Mouse (Mus musculus) embryonic facial prominence, embryonic 14.5 days (tissue): ENCODE results near the gene Smarcc1. TPM values are rescaled to one million over a fixed set of nuclear protein-coding genes. Genes with fewer than 3 reads are reported as not detected.
A peak's percentile ranks its signal among the peaks of the same experiment; 100 is the strongest.

ENCODE experiments used
- ATAC-seq: fragments of 200-750 bp; cut with Nextera tagmentation; 2 replicates; pipeline ENCODE4 v1.8.0; 2017; ENCODE audit warnings: low read depth, moderate number of reproducible peaks, moderate TSS enrichment
- DNase-seq: peaks from one replicate; pipeline ENCODE4 v3.0.0-alpha.2; 2015; ENCODE audit warnings: low spot score
- H3K27ac ChIP-seq: fragments of 300-500 bp; sonication (generic); replicated peaks from 2 replicates; pipeline ENCODE4 v1.5.1; 2014; ENCODE audit warnings: low read depth, mild to moderate bottlenecking, low read length, moderate library complexity
- H3K27me3 ChIP-seq: fragments of 300-500 bp; sonication (generic); replicated peaks from 2 replicates; pipeline ENCODE4 v1.6.1; 2014; ENCODE audit warnings: low read length; ENCODE audit not compliant: control insufficient read depth, insufficient read depth
- H3K36me3 ChIP-seq: fragments of 300-500 bp; sonication (generic); 2 replicates; pipeline ENCODE4 v1.6.1; 2014; ENCODE audit warnings: low read length, mixed read lengths; ENCODE audit not compliant: control insufficient read depth, insufficient read depth
- H3K4me1 ChIP-seq: fragments of 300-500 bp; sonication (generic); 2 replicates; pipeline ENCODE4 v1.6.1; 2014; ENCODE audit warnings: antibody characterized with exemption, low read length; ENCODE audit not compliant: control insufficient read depth, insufficient read depth
- H3K4me2 ChIP-seq: fragments of 300-500 bp; sonication (generic); 2 replicates; pipeline ENCODE4 v1.6.1; 2014; ENCODE audit warnings: low read depth, mild to moderate bottlenecking, low read length, moderate library complexity, mixed read lengths
- H3K4me3 ChIP-seq: fragments of 300-500 bp; sonication (generic); 2 replicates; pipeline ENCODE4 v1.5.1; 2014; ENCODE audit warnings: low read depth, mild to moderate bottlenecking, low read length
- H3K9ac ChIP-seq: fragments of 300-500 bp; sonication (generic); 2 replicates; pipeline ENCODE4 v1.6.1; 2014; ENCODE audit warnings: low read depth, mild to moderate bottlenecking, low read length, moderate library complexity, mixed read lengths
- H3K9me3 ChIP-seq: fragments of 300-500 bp; sonication (generic); 2 replicates; pipeline ENCODE4 v1.6.1; 2016; ENCODE audit warnings: low read length; ENCODE audit not compliant: control insufficient read depth
- WGBS: fragments of 180-500 bp; shearing (Covaris S2); extraction: QIAGEN DNeasy Blood & Tissue Kit; methylation state at CpG from one replicate; pipeline ENCODE4 v1.1.7; 2014; 5-methylcytosine and 5-hydroxymethylcytosine counted together
- polyA plus RNA-seq: library from polyadenylated mRNA; unstranded; fragments of >200 nt; fragmentation: Nextera tagmentation; extraction: Ambion mirVana; gene quantifications from 2 replicates; pipeline ENCODE4 v1.2.1, GENCODE M21; 2014

Smarcc1 gene
- polyA plus RNA-seq, 1 experiment from 2014 or later: 105 TPM

DNA sequence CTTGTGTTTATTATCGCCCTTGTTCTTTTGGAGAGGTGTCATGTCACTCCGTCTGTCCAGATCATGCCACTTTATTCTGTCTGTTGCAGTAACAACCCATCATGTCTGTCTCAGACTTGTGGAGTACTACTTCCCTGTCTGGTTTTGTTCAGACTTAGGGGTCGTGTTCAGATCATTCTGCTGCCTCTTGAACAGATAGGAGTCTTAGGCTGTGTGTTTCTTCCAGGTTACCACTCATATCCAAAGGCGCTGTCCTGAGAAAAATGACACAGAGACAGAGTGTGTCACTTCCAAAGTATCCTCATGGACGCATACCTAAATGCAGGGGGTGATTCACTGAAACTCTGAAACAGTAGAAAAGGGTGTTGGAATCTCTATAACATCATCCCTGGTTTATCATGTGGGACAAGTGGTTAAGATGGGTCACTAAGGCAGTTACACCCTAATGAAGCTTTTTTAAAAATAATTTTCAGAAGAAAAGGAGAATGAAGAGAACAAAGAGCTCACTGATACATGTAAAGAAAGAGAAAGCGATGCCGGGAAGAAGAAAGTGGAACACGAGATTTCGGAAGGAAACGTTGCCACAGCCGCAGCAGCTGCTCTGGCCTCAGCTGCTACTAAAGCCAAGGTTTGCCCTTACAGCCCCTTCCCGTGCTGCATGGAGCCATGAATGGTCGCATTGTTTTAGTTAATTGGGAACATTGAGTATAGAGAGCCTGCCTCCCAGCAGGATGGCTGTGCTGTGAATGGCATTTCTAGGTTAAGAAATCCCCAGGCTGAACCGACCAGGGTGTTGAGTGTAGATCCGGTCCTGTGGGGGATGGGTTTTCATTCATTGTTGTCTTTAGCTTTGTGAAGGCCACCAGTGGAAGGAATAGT lies 88.3 kb downstream of the Smarcc1 start:
- WGBS: 33% methylated on average over 15 of the region's 15 CpGs
- ATAC-seq: peak; percentile 94
- no peaks in the 10 kb centered on the region for H3K9me3 ChIP-seq
- peak overlapping the region; percentile 75 for H3K27ac ChIP-seq
- H3K4me3 ChIP-seq: no peak overlapping the region
- H3K9ac ChIP-seq: no peak overlapping the region
- peaks cover 90% of the 10 kb centered on the region for H3K36me3 ChIP-seq
- DNase-seq: peak; percentile 90
- H3K4me2 ChIP-seq: 0 out of 2 replicates have a peak overlapping the region, but pooled peaks have one; percentile 5
- no peaks in the 10 kb centered on the region for H3K27me3 ChIP-seq
- no peaks in the 10 kb centered on the region for H3K4me1 ChIP-seq

DNA sequence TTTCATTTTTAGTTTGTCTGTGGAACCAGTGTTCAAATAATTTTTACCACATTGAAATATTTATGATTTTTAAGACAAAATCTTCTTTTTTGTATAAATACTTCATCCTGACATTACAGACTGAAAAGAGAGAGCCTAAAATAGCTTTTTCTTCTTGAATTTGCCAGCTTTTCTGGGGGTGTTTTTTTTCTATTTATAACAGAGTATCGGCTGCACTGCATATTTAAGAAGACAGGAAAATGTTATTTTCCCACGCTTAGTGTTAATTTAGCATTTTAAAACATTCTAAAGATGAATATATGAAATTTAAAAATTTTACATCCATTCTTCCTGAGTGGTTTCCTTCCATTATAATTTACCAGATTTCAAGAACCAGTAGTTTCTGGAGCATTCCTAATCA lies 88.9 kb downstream of the Smarcc1 start:
- H3K4me3 ChIP-seq: no peak overlapping the region
- H3K4me2 ChIP-seq: no peak overlapping the region
- H3K4me1 ChIP-seq: no peaks in the 10 kb centered on the region
- no peak overlapping the region for H3K9ac ChIP-seq
- no peaks in the 10 kb centered on the region for H3K27me3 ChIP-seq
- H3K27ac ChIP-seq: peak overlapping the region; percentile 49; the same call in 1 of the 2 replicates
- peaks cover 93% of the 10 kb centered on the region for H3K36me3 ChIP-seq
- ATAC-seq: no peak
- DNase-seq: no peak
- no peaks in the 10 kb centered on the region for H3K9me3 ChIP-seq
- 54% methylated on average over 2 of the region's 2 CpGs for WGBS

DNA sequence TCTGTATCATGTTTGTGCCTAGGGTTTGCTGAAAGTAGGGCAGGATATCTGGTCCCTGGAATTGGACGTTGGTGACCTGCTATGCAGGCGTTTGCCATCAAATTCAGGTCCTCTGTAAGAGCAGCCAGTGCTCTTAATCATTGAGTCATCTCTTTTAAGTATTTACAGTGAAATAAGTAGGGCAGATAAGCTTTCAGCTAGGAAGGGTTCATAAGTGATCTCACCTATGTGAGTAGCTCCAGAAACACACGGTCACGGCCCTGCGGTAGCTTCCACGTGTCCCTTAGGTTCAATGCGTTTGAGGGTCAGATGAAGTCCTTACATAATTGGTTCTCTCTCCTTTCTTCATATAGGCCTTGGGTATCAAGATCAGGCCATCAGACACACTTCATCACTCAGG lies 90.8 kb downstream of the Smarcc1 start:
- no peak overlapping the region for H3K27ac ChIP-seq
- DNase-seq (no peak), ATAC-seq (no peak)
- H3K9me3 ChIP-seq: no peaks in the 10 kb centered on the region
- no peaks in the 10 kb centered on the region for H3K4me1 ChIP-seq
- no peak overlapping the region for H3K4me3 ChIP-seq
- no peaks in the 10 kb centered on the region for H3K27me3 ChIP-seq
- H3K4me2 ChIP-seq: no peak overlapping the region
- H3K36me3 ChIP-seq: peaks cover 93% of the 10 kb centered on the region
- 76% methylated on average over 7 of the region's 7 CpGs for WGBS
- H3K9ac ChIP-seq: no peak overlapping the region

DNA sequence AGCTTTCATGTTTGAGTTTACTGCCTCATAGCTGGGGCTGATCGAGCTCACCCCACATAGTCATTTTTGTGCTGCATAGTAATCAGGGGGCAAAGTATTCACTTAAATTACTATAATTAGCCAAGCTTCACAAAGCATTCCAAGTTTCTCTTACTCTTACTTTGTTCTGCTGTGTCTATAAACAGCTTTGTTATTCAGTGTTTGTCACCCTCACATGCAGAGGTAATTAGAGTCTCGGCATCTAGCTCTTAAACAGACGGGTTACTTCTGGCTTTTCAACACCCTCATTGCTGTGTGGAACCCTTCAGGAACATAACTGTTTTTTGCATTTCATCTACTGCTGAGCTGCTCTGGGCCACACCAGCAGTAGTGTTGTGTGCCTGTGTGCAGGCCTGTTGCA lies 91.5 kb downstream of the Smarcc1 start:
- Histone ChIP-seq H3K9me3 (no peaks in the 10 kb centered on the region), H3K4me1 (no peaks in the 10 kb centered on the region), H3K27me3 (no peaks in the 10 kb centered on the region), H3K4me3 (no peak overlapping the region), H3K27ac (no peak overlapping the region), H3K36me3 (peaks cover 93% of the 10 kb centered on the region), H3K4me2 (no peak overlapping the region), H3K9ac (no peak overlapping the region)
- DNase-seq (no peak), ATAC-seq (no peak)
- WGBS: 78% methylated on average over 3 of the region's 3 CpGs

DNA sequence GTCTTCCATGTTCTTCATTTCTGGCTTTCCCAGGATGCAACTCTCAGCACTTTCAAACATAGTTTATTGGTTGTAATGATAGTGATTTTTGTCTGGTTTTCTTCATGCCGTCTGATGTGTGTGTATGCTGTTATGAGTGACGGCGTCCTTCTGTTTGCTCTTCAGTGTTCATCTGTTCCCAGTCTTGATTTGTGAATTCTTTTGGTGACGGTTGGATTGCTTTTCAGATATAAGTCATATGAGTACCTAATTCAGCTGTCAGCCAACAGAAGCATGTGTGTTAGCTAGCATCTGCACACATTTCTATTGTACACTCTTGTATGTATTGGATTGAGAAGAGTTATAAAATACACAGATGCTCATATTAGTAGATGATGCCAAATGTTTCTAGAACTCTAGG lies 106.8 kb downstream of the Smarcc1 start:
- ATAC-seq: no peak

DNA sequence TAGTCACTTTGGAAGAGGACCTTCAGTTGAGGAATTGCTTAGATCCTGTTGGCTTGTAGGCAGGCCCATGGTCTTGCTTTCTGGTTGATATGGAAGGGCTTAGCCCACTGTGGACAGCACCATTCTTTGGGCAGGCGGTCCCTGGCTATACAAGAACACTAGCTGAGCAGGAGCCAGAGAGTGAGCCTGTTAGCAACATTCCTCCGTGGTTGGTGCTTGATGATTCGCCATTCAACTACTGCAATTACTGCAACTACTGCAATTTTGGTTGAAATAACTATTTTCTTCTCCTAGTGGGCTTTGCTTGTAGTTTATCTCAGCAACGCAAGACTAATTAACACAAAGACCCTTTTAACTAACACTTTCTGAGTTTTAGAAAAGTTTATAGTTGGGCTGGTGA lies 108.7 kb downstream of the Smarcc1 start:
- WGBS: 96% methylated on average over 4 of the region's 4 CpGs
- Histone ChIP-seq H3K9me3 (no peaks in the 10 kb centered on the region), H3K27ac (no peak overlapping the region), H3K9ac (no peak overlapping the region), H3K4me3 (no peak overlapping the region), H3K4me1 (no peaks in the 10 kb centered on the region), H3K4me2 (no peak overlapping the region), H3K27me3 (no peaks in the 10 kb centered on the region), H3K36me3 (peaks cover 90% of the 10 kb centered on the region)
- DNase-seq (no peak), ATAC-seq (no peak)

More for the DNA sequence above, 106.8 kb downstream of the Smarcc1 start:
- Histone ChIP-seq H3K4me1 (no peaks in the 10 kb centered on the region), H3K27ac (no peak overlapping the region), H3K36me3 (peaks cover 92% of the 10 kb centered on the region), H3K27me3 (no peaks in the 10 kb centered on the region), H3K9me3 (no peaks in the 10 kb centered on the region), H3K4me3 (no peak overlapping the region), H3K9ac (no peak overlapping the region), H3K4me2 (no peak overlapping the region)
- WGBS: 91% methylated on average over 4 of the region's 4 CpGs
- DNase-seq: no peak

DNA sequence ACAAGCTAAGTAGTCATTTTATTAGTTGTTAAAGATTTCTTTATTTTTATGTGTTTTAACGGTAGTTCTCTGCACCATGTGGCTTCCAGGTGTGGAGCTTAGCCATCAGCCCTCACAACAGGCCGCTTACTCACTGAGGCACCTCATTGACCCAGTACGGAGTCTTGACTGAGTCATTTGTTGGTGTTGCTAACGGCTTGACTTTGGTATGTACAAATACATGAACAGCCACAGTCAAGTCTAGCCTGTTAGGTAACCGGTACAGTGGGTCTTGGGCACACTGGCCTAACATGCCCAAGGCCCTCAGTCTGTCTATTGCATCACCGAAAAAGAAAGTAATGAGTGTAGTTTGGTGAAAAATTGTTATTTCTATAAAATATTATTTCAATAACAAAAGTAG lies 111.2 kb downstream of the Smarcc1 start:
- 66% methylated on average over 6 of the region's 6 CpGs for WGBS
- no peak overlapping the region for H3K27ac ChIP-seq
- H3K4me3 ChIP-seq: no peak overlapping the region
- H3K9me3 ChIP-seq: no peaks in the 10 kb centered on the region
- ATAC-seq: no peak
- no peaks in the 10 kb centered on the region for H3K27me3 ChIP-seq
- no peak overlapping the region for H3K4me2 ChIP-seq
- H3K36me3 ChIP-seq: peaks cover 88% of the 10 kb centered on the region
- DNase-seq: no peak
- no peak overlapping the region for H3K9ac ChIP-seq
- H3K4me1 ChIP-seq: no peaks in the 10 kb centered on the region

DNA sequence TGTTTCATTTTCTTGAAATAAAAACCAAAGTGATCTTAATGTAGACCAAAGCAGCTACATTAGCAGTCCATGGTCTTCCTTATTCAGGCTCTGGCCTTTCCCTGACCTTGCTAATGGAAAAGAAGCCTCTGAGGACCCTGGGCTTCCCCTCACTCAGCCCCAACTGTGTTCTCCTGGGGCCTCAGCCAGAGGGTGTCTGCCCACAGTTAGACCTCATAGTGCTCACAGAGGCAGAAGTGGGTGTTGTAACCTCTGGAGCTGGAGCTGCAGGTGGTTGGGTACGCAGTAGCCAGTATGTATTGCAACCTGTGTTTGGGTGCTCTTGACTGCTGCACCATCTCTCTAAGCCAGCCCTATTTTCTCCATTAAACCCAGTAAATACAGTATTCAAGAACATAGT lies 111.6 kb downstream of the Smarcc1 start:
- no peak for DNase-seq
- Histone ChIP-seq H3K4me2 (no peak overlapping the region), H3K4me3 (no peak overlapping the region), H3K36me3 (peaks cover 88% of the 10 kb centered on the region), H3K9ac (no peak overlapping the region), H3K4me1 (no peaks in the 10 kb centered on the region), H3K27ac (no peak overlapping the region), H3K9me3 (no peaks in the 10 kb centered on the region), H3K27me3 (no peaks in the 10 kb centered on the region)
- 100% methylated on average over 1 of the region's 1 CpGs for WGBS
- no peak for ATAC-seq
